Mouse (Mus musculus): Measurements from ENCODE around the gene Klk1b5. TPM values are rescaled to one million over a fixed set of nuclear protein-coding genes. Genes with fewer than 3 reads are reported as not detected.

The Klk1b5 gene
- polyA plus RNA-seq (2017; shearing (Covaris generic)): not detected

DNA sequence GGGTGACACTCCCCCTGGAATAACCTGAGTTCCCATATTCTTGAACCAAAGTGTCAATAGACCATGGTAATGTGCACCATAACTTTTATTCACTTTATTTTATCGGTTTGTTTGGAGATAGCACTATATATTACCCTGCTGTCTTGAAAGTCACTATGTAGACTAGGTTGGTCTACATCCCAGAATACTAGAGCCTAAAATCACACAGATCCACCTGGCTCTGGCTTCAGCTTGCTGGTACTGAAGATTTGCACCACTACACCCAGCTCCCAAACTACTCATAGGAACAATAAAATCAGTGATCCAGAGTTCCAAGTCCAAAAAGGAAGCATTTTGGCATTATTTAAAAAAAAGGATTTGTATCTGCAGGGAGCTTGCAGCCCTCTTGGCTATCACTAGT, at the start of gene Klk1b5:
Gene Klk1b5, plus strand, starts transcription at position 301 of the 400 bp plus-strand sequence.

DNA sequence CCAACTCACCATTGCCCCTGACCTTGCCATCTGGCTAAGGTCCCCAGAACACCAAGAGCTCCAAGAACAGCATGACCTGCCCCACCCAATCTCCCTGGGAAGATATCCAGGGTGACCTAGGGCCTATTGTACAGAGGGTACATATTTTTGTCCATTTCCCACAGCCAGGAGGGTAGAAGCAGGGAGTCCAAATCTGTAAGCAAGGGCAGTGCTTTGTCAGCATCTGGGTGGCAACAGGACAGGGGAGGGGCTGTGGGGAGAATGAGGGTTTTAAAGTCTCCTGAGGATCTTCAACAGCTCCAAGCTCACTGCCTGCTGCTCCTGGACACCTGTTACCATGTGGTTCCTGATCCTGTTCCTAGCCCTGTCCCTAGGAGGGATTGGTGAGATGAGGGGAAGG, 27.8 kb upstream of the Klk1b5 start, which contains the start of gene Klk1b24:
Gene Klk1b24, plus strand, starts transcription at position 301 of the 400 bp plus-strand sequence.

DNA sequence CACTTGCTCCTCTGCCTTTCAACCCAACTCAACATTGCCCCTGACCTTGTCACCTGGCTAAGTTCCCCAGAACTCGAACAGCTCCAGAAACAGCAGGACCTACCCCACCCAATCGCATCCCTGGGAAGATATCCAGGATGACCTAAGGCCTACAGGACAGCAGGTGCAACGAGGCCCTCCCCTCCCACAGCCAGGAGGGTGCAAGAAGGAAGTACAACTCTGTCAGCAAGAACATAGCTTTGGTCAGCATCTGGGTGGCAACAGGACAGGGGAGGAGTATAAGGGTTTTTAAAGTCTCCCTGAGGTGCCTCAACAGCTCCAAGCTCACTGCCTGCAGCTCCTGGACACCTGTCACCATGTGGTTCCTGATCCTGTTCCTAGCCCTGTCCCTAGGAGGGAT, 17.9 kb upstream of the Klk1b5 start, which contains the start of gene Klk1b3:
Gene Klk1b3, plus strand, starts transcription at position 301 of the 400 bp plus-strand sequence.

DNA sequence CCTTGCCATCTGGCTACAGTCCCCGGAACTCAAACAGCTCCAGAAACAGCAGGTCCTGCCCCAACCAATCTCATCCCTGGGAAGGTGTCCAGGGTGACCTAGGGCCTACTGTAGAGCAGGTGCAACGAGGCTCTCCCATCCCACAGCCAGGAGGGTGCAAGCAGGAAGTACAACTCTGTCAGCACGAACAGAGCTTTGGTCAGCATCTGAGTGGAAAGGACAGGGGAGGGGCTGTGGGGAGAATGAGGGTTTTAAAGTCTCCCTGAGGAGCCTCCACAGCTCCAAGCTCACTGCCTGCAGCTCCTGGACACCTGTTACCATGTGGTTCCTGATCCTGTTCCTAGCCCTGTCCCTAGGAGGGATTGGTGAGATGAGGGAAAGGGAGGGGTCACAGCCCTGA, 8.6 kb upstream of the Klk1b5 start, which contains the start of gene Klk1b4:
Gene Klk1b4, plus strand, starts transcription at position 301 of the 400 bp plus-strand sequence.

DNA sequence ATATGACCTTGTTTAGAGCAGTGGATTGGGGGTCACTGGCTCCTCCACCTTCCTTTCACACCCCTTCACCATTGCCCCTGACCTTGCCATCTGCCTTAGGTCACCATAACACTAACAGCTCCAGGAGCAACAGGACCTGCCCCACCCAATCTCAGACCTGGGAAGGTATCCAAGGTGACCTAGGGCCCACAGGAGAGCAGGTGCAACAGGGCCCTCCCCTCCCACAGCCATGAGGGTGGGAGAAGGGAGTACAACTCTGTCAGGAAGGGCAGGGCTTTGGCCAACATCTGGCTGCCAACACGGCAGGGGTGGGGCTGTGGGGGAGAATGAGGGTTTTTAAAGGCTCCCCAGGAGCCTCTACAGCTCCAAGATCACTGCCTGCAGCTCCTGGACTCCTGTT, 9.3 kb downstream of the Klk1b5 start, which contains the start of gene Klk1:
Gene Klk1, plus strand, starts transcription at position 285 of the 400 bp plus-strand sequence.

DNA sequence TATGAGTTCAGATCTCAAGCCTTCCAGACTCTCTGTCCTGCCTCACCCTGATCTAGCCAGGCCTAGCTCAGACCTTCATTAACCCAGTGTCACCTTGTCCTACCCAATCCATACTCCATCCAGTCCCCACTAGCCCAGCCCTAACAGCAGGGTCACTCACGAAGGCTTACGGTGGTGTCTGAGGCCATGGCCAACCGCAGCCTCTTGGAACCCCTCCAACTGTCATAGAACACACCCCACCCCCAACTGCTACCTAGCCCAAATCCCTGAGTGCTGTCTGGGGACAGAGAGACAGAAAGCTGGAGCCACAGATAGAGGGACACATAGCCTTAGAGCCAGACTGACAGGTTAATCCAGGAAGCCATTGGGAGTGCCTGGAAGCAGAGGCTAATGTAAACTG, 20.2 kb downstream of the Klk1b5 start, which contains the start of gene Gm36864:
Gene Gm36864, plus strand, starts transcription at position 269 of the 400 bp plus-strand sequence.

DNA sequence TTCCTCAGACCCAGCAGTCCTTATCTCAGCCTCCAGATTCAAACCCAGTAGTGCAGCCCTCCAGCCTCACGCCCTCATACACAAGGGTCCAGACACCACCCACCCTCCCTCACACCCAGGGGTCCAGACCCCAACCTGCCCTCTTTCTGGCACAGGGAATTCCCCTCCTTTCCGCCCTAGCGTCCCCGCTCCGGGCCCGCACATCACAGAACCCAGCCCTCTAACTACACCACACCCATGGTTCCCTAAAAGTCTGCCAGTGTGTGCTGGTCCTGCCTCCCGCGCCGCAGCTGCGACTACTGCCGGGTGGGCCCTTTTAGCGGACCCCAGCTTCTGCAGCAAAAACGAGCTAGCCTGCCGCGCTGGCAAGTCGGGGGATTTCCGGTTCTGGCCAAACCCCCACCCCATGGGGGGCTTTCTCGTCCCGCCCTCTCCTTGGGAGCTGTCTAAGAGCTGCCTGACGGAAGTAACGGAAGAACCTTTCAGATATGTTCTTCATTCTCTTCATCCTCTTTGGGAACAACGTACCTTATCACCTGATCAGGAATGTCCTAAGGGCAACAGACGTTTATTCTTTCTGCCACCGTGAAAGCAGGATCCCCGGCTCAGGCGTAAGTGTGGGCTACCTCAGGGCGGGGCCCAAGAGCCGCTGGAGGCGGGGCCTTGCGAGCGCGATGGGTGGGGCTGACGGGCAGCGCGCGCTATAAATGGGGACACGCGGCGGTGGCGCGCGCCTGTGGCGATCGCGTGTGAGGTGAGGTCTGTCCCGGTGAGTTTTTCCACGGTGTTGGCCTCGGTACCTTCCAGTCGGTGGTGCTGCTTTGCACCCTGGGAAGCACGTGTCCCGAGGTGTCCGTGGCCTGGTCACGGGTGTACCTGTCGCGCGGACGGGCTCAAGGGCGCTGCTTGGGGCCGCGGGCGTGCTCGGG, 30.6 kb downstream of the Klk1b5 start, which contains the start of the genes 1700028J19Rik and 2410002F23Rik:
Gene 1700028J19Rik, minus strand, starts transcription at position 641 of the 929 bp plus-strand sequence.
Gene 2410002F23Rik, plus strand, starts transcription at position 668 of the 929 bp plus-strand sequence.

DNA sequence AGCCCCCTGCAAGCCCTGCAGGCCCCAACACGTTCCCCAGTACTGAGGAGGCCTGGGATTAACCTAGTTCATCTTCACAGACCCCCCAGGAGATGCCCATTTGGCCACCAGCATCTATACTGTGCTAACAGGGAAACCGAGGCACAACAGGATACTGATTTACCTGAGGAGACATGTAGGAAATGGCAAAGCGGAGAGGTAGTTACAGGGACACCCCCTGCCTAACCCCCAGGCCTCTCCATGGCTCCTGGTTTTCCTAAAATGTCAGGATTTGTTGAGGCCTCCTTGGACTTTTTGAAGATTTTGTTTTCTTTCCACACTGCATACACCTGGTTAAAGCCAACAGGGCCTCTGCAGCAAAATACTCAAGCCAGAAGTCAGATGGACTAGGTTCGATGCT, 41.5 kb downstream of the Klk1b5 start, which contains the start of gene Acp4:
Gene Acp4, minus strand, starts transcription at position 101 of the 400 bp plus-strand sequence.

DNA sequence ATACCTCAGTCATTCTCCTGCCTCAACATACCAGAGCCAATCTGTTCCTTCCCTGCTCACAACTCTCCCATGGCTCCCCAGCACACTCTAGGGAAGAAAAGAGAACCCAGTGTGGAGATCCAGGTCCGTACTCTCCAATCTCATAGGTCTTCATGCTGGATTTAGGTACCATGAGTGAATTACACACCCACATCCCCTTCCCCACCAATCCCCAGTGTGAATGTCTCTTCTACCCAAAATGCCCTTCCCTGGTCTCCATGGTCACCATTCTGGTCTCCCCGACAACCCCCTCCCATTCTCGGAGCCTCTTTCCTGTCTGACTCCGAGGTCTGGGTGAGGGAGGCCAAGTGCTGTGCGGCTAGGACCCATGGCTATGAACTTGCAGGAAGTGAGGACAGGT, 45.4 kb downstream of the Klk1b5 start, which contains the start of gene Gm15517:
Gene Gm15517, plus strand, starts transcription at position 301 of the 400 bp plus-strand sequence.

Other genes with a start within 250 kb of the Klk1b5 start
- gene Klk1b1, start 249.2 kb upstream of the Klk1b5 start, polyA plus RNA-seq (2017; shearing (Covaris generic)): not detected
- 0.55 TPM for gene Klk1b9, start 239.9 kb upstream of the Klk1b5 start, polyA plus RNA-seq (2017; shearing (Covaris generic))
- not detected for gene Klk1b11, start 220.1 kb upstream of the Klk1b5 start, polyA plus RNA-seq (2017; shearing (Covaris generic))
- not detected for gene Klk1b26, start 203.8 kb upstream of the Klk1b5 start, polyA plus RNA-seq (2017; shearing (Covaris generic))
- gene Klk1b27, start 163.7 kb upstream of the Klk1b5 start, polyA plus RNA-seq (2017; shearing (Covaris generic)): 1.2 TPM
- not detected for gene Klk1b21, start 113.6 kb upstream of the Klk1b5 start, polyA plus RNA-seq (2017; shearing (Covaris generic))
- not detected for gene Klk1b22, start 103.3 kb upstream of the Klk1b5 start, polyA plus RNA-seq (2017; shearing (Covaris generic))
- not detected for gene Klk1b16, start 79.2 kb upstream of the Klk1b5 start, polyA plus RNA-seq (2017; shearing (Covaris generic))
- gene Klk1b24, start 27.7 kb upstream of the Klk1b5 start, polyA plus RNA-seq (2017; shearing (Covaris generic)): not detected
- gene Klk1b3, start 17.8 kb upstream of the Klk1b5 start, polyA plus RNA-seq (2017; shearing (Covaris generic)): not detected
- not detected for gene Klk1b4, start 8.5 kb upstream of the Klk1b5 start, polyA plus RNA-seq (2017; shearing (Covaris generic))
- not detected for gene Klk1, start 9.4 kb downstream of the Klk1b5 start, polyA plus RNA-seq (2017; shearing (Covaris generic))
- not detected for gene Gm36864, start 20.2 kb downstream of the Klk1b5 start, polyA plus RNA-seq (2017; shearing (Covaris generic))
- gene 1700028J19Rik, start 30.8 kb downstream of the Klk1b5 start, polyA plus RNA-seq (2017; shearing (Covaris generic)): 2.1 TPM
- gene 2410002F23Rik, start 30.8 kb downstream of the Klk1b5 start, polyA plus RNA-seq (2017; shearing (Covaris generic)): 189 TPM
- gene Acp4, start 41.4 kb downstream of the Klk1b5 start, polyA plus RNA-seq (2017; shearing (Covaris generic)): 0.28 TPM
- gene Gm15517, start 45.5 kb downstream of the Klk1b5 start, polyA plus RNA-seq (2017; shearing (Covaris generic)): not detected
- gene Clec11a, start 91.0 kb downstream of the Klk1b5 start, polyA plus RNA-seq (2017; shearing (Covaris generic)): 0.31 TPM
- gene Shank1, start 94.3 kb downstream of the Klk1b5 start, polyA plus RNA-seq (2017; shearing (Covaris generic)): 0.16 TPM
- gene Syt3, start 168.2 kb downstream of the Klk1b5 start, polyA plus RNA-seq (2017; shearing (Covaris generic)): 0.28 TPM
- 0.71 TPM for gene 1700008O03Rik, start 169.9 kb downstream of the Klk1b5 start, polyA plus RNA-seq (2017; shearing (Covaris generic))
- not detected for gene Lrrc4b, start 213.1 kb downstream of the Klk1b5 start, polyA plus RNA-seq (2017; shearing (Covaris generic))
- gene Aspdh, start 249.4 kb downstream of the Klk1b5 start, polyA plus RNA-seq (2017; shearing (Covaris generic)): 0.28 TPM